Comparison of ENCODE assay signal across 25 mouse cellular contexts in the genomic region with DNA sequence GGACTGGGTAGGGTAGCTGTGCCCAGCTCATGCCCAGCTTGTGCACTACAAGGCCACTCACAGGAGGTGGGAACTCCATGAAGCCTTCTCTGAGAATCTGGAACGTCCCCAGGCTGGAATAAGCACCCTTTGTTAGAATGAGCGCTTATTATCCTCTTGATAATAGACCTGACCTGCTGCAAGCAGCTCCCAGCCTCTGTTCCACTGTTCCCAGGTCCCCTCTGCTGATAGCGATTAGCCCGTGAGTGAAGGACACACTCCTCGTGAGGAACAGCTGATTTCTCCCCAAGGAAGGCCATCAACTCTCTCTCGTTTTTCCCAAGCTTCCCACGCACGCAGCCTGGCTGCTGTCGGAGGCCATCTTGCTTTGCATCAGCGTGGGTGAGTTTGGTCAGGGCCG.
"Had no signal": no experiment of that assay in that cellular context is flagged by ENCODE, and none has a peak within 500 bp of the region (broad histone marks: within the 10 kb centered on the region; RNA-seq: fewer than 3 reads in every experiment).

No protein-coding gene starts in this region.

- DNase-seq: kidney, adult 11 months; kidney, adult 8-10 months; kidney, postnatal 10 days; kidney, postnatal 36 days; layer of hippocampus, postnatal 36 days; left cerebral cortex, postnatal 4 days; liver, postnatal 0 days; lung, postnatal 10 days; lung, postnatal 36 days; midbrain, embryonic 14.5 days; thymus, adult 18-20 months; thymus, postnatal 14 days; thymus, postnatal 4 days had no signal

- H3K27me3 ChIP-seq: intestine, embryonic 15.5 days; kidney, embryonic 15.5 days; limb, embryonic 15.5 days; lung, embryonic 15.5 days; neural tube, embryonic 15.5 days had no signal

- H3K27ac ChIP-seq: intestine, embryonic 15.5 days; kidney, embryonic 15.5 days; left cerebral cortex, adult 2 months; limb, embryonic 12.5 days; limb, embryonic 15.5 days; liver, embryonic 14.5 days; lung, embryonic 15.5 days; midbrain, embryonic 10.5 days; neural tube, embryonic 12.5 days; neural tube, embryonic 15.5 days had no signal

- ATAC-seq: intestine, embryonic 15.5 days; liver, postnatal 0 days had no signal

- H3K9ac ChIP-seq: intestine, embryonic 15.5 days; kidney, embryonic 15.5 days; limb, embryonic 12.5 days; limb, embryonic 15.5 days; liver, embryonic 14.5 days; liver, postnatal 0 days; lung, embryonic 15.5 days; neural tube, embryonic 12.5 days; neural tube, embryonic 15.5 days had no signal

- H3K4me2 ChIP-seq: intestine, embryonic 15.5 days; kidney, embryonic 15.5 days; limb, embryonic 12.5 days; limb, embryonic 15.5 days; liver, embryonic 11.5 days; lung, embryonic 15.5 days; neural tube, embryonic 12.5 days; neural tube, embryonic 15.5 days had no signal

- H3K4me3 ChIP-seq: intestine, embryonic 15.5 days; kidney, embryonic 15.5 days; left cerebral cortex, adult 2 months; limb, embryonic 12.5 days; limb, embryonic 15.5 days; lung, embryonic 15.5 days; megakaryocyte, embryonic 14.5 days; midbrain, embryonic 10.5 days; neural tube, embryonic 12.5 days; neural tube, embryonic 15.5 days had no signal

- H3K4me1 ChIP-seq: intestine, embryonic 15.5 days; kidney, embryonic 15.5 days; limb, embryonic 15.5 days; lung, embryonic 15.5 days had no signal

- H3K36me3 ChIP-seq: intestine, embryonic 15.5 days; kidney, embryonic 15.5 days; limb, embryonic 12.5 days; limb, embryonic 15.5 days; lung, embryonic 15.5 days; midbrain, embryonic 10.5 days; neural tube, embryonic 12.5 days; neural tube, embryonic 15.5 days had no signal

- H3K9me3 ChIP-seq: intestine, embryonic 15.5 days; kidney, embryonic 15.5 days; limb, embryonic 12.5 days; limb, embryonic 15.5 days; lung, embryonic 15.5 days; megakaryocyte, embryonic 14.5 days; midbrain, embryonic 10.5 days; neural tube, embryonic 12.5 days; neural tube, embryonic 15.5 days had no signal
